Mouse (Mus musculus): ENCODE results near the gene Cbx7.

- TF ChIP-seq CTCF (IDR thresholded peaks at IDR 0.05; ENCODE audit: extremely low read depth, insufficient read length, insufficient replicate concordance, low read depth, low read length) (no peak), POLR2A (IDR thresholded peaks at IDR 0.05; ENCODE audit: low read depth, low read length) (no peak)
These were observed 51.1 kb downstream of the Cbx7 start for GRCm38 (mm10) chr15:79919787-79920186.

All from small intestine, adult 2 months (tissue).